Mouse (Mus musculus) lung, embryonic 16.5 days (tissue): ENCODE results near the gene Map4k4. TPM values are rescaled to one million over a fixed set of nuclear protein-coding genes. Genes with fewer than 3 reads are reported as not detected.

Experiments used
- ATAC-seq: fragments of 200-750 bp; cut with Nextera tagmentation; 2 replicates; pipeline ENCODE4 v1.8.0; 2017; ENCODE audit warnings: low read depth, mild to moderate bottlenecking, moderate library complexity
- H3K27ac ChIP-seq: fragments of 300-500 bp; sonication (generic); 2 replicates; pipeline ENCODE4 v1.5.1; 2014; ENCODE audit warnings: mild to moderate bottlenecking, control low read depth, low read length
- H3K27me3 ChIP-seq: fragments of 300-500 bp; sonication (generic); 2 replicates; pipeline ENCODE4 v1.6.1; 2014; ENCODE audit warnings: low read depth, low read length, mixed read lengths; ENCODE audit not compliant: control insufficient read depth, insufficient read depth
- H3K36me3 ChIP-seq: fragments of 300-500 bp; sonication (generic); 2 replicates; pipeline ENCODE4 v1.6.1; 2014; ENCODE audit warnings: low read length; ENCODE audit not compliant: control insufficient read depth, insufficient read depth
- H3K4me1 ChIP-seq: fragments of 300-500 bp; sonication (generic); replicated peaks from 2 replicates; pipeline ENCODE4 v1.6.1; 2014; ENCODE audit warnings: low read length, mixed read lengths; ENCODE audit not compliant: control insufficient read depth, insufficient read depth
- H3K4me2 ChIP-seq: fragments of 300-500 bp; sonication (generic); 2 replicates; pipeline ENCODE4 v1.6.1; 2014; ENCODE audit warnings: low read depth, low read length, control low read depth
- H3K4me3 ChIP-seq: fragments of 300-500 bp; sonication (generic); 2 replicates; pipeline ENCODE4 v1.5.1; 2014; ENCODE audit warnings: mild to moderate bottlenecking, low read length, control low read depth
- H3K9ac ChIP-seq: fragments of 300-500 bp; sonication (generic); 2 replicates; pipeline ENCODE4 v1.6.1; 2014; ENCODE audit warnings: low read length, control low read depth
- H3K9me3 ChIP-seq: fragments of 300-500 bp; sonication (generic); 2 replicates; pipeline ENCODE4 v1.6.1; 2016; ENCODE audit warnings: low read length; ENCODE audit not compliant: control insufficient read depth
- WGBS: fragments of 180-500 bp; shearing (Covaris S2); extraction: QIAGEN DNeasy Blood & Tissue Kit; methylation state at CpG from one replicate; pipeline ENCODE4 v1.1.7; 2014; 5-methylcytosine and 5-hydroxymethylcytosine counted together
- polyA plus RNA-seq: library from polyadenylated mRNA; unstranded; fragments of >200 nt; fragmentation: Nextera tagmentation; extraction: Ambion mirVana; gene quantifications from 2 replicates; pipeline ENCODE4 v1.2.1, GENCODE M21; 2015

The Map4k4 gene
- polyA plus RNA-seq, 1 experiment from 2014 or later = 20.9 TPM

- Histone ChIP-seq H3K4me2 (no peak overlapping the region), H3K4me1 (no peaks in the 10 kb centered on the region), H3K36me3 (peaks cover 62% of the 10 kb centered on the region), H3K27me3 (no peaks in the 10 kb centered on the region), H3K27ac (no peak overlapping the region), H3K4me3 (no peak overlapping the region), H3K9ac (no peak overlapping the region), H3K9me3 (no peaks in the 10 kb centered on the region)
- ATAC-seq = no peak
- 91% methylated on average over 8 of the region's 8 CpGs for WGBS
Measured at GRCm38 (mm10) chr1:40012696-40013095, 112.0 kb downstream of the Map4k4 start.

- ATAC-seq = no peak
- Histone ChIP-seq H3K9ac (no peak overlapping the region), H3K4me3 (no peak overlapping the region), H3K4me2 (no peak overlapping the region), H3K36me3 (peaks cover 58% of the 10 kb centered on the region), H3K27me3 (no peaks in the 10 kb centered on the region), H3K4me1 (no peaks in the 10 kb centered on the region), H3K9me3 (no peaks in the 10 kb centered on the region), H3K27ac (no peak overlapping the region)
- 73% methylated on average over 7 of the region's 7 CpGs for WGBS
Measured at GRCm38 (mm10) chr1:40015066-40015678, 114.5 kb downstream of the Map4k4 start.

- Histone ChIP-seq H3K27ac (no peak overlapping the region), H3K36me3 (peaks cover 45% of the 10 kb centered on the region), H3K9me3 (no peaks in the 10 kb centered on the region), H3K27me3 (no peaks in the 10 kb centered on the region), H3K9ac (no peak overlapping the region), H3K4me3 (no peak overlapping the region), H3K4me2 (no peak overlapping the region), H3K4me1 (no peaks in the 10 kb centered on the region)
- 98% methylated on average over 4 of the region's 4 CpGs for WGBS
- ATAC-seq = no peak
Measured at GRCm38 (mm10) chr1:40021617-40022016, 120.9 kb downstream of the Map4k4 start.

GRCm38 (mm10) chr1:40022472-40023135 is 121.9 kb downstream of the Map4k4 start:
- Histone ChIP-seq H3K27me3 (no peaks in the 10 kb centered on the region), H3K4me3 (no peak overlapping the region), H3K36me3 (peaks cover 45% of the 10 kb centered on the region), H3K27ac (no peak overlapping the region), H3K4me2 (no peak overlapping the region), H3K4me1 (no peaks in the 10 kb centered on the region), H3K9me3 (no peaks in the 10 kb centered on the region), H3K9ac (no peak overlapping the region)
- WGBS = 91% methylated on average over 9 of the region's 9 CpGs
- ATAC-seq = no peak

- Histone ChIP-seq H3K9ac (no peak overlapping the region), H3K4me1 (no peaks in the 10 kb centered on the region), H3K9me3 (no peaks in the 10 kb centered on the region), H3K27ac (no peak overlapping the region), H3K4me3 (no peak overlapping the region), H3K36me3 (peaks cover 45% of the 10 kb centered on the region), H3K4me2 (no peak overlapping the region), H3K27me3 (no peaks in the 10 kb centered on the region)
- 94% methylated on average over 15 of the region's 15 CpGs for WGBS
- ATAC-seq = no peak
Measured at GRCm38 (mm10) chr1:40023206-40023605, 122.5 kb downstream of the Map4k4 start.

GRCm38 (mm10) chr1:40023748-40024147 is 123.0 kb downstream of the Map4k4 start:
- WGBS = 74% methylated on average over 3 of the region's 3 CpGs
- peaks cover 47% of the 10 kb centered on the region for H3K36me3 ChIP-seq
- no peak for ATAC-seq

GRCm38 (mm10) chr1:40024554-40025320 is 124.0 kb downstream of the Map4k4 start:
- Histone ChIP-seq H3K36me3 (peaks cover 43% of the 10 kb centered on the region), H3K27ac (no peak overlapping the region), H3K4me2 (no peak overlapping the region), H3K9ac (no peak overlapping the region), H3K4me3 (no peak overlapping the region), H3K9me3 (no peaks in the 10 kb centered on the region), H3K4me1 (no peaks in the 10 kb centered on the region), H3K27me3 (no peaks in the 10 kb centered on the region)
- 85% methylated on average over 27 of the region's 27 CpGs for WGBS
- ATAC-seq = no peak

More at GRCm38 (mm10) chr1:40023748-40024147, 123.0 kb downstream of the Map4k4 start:
- Histone ChIP-seq H3K4me3 (no peak overlapping the region), H3K9ac (no peak overlapping the region), H3K4me1 (no peaks in the 10 kb centered on the region), H3K9me3 (no peaks in the 10 kb centered on the region), H3K27ac (no peak overlapping the region), H3K27me3 (no peaks in the 10 kb centered on the region), H3K4me2 (no peak overlapping the region)

GRCm38 (mm10) chr1:40025416-40025815 is 124.7 kb downstream of the Map4k4 start:
- Histone ChIP-seq H3K9me3 (no peaks in the 10 kb centered on the region), H3K4me3 (no peak overlapping the region), H3K4me2 (no peak overlapping the region), H3K36me3 (peaks cover 37% of the 10 kb centered on the region), H3K9ac (no peak overlapping the region), H3K27ac (no peak overlapping the region), H3K27me3 (no peaks in the 10 kb centered on the region), H3K4me1 (no peaks in the 10 kb centered on the region)
- ATAC-seq = no peak
- WGBS = 89% methylated on average over 5 of the region's 5 CpGs

GRCm38 (mm10) chr1:40027116-40027620 is 126.5 kb downstream of the Map4k4 start:
- no peak for ATAC-seq
- H3K4me2 ChIP-seq = no peak overlapping the region
- no peak overlapping the region for H3K4me3 ChIP-seq
- 78% methylated on average over 7 of the region's 7 CpGs for WGBS
- H3K9ac ChIP-seq = no peak overlapping the region
- H3K27ac ChIP-seq = no peak overlapping the region
- no peaks in the 10 kb centered on the region for H3K27me3 ChIP-seq
- H3K36me3 ChIP-seq = peaks cover 30% of the 10 kb centered on the region
- no peaks in the 10 kb centered on the region for H3K9me3 ChIP-seq
- no peaks in the 10 kb centered on the region for H3K4me1 ChIP-seq
